Comparison of ENCODE assay signal across 8 mouse cellular contexts in the genomic region with DNA sequence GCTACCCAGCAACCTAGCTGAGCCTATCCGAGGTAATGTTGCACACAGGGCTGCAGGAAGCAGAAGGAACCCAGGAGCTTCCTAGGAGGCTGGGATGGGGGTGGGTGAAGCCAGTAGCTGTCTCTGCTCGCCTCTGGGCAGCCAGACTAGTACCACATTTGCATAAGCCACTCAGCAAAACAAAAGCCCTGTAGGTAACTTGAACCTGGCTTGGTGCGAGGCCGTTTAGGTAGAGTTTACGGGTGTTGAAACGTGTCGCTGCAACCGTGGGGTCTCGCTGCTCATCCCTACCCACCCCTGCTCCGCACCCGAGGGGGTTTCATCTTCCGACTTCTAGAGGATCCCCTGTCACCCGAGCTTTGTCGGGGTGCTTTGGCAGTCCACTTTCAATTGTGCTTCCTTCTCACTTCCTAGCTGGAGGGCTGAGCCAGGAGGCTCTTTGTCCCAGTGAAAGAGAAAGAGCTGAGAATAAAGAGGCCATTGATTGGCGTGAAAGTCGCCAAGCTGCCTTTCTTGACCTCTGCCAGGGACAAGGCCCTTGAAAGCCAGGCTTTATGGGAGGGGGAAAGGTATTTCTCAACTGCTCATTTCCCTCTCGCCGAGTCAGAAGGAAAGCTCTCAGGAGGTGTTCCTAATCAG. TPM values are rescaled to one million over a fixed set of nuclear protein-coding genes. Genes with fewer than 3 reads are reported as not detected.
DNase-seq lines count a peak whose midpoint lies in the region; ATAC-seq lines count a peak whose summit lies in the region.

No protein-coding gene starts in this region.

- peaks cover 20% of the 10 kb centered on the region for H3K27me3 ChIP-seq in heart, embryonic 14.5 days (ENCODE audit: control insufficient read depth, insufficient read depth, low read length)
- H3K27me3 ChIP-seq in forebrain, embryonic 13.5 days = peaks cover 45% of the 10 kb centered on the region
- H3K27me3 ChIP-seq in liver, embryonic 15.5 days = 0 out of 2 replicates have a peak, but pooled peaks cover 8% of the 10 kb centered on the region
- H3K27me3 ChIP-seq in neural tube, embryonic 15.5 days (replicated peaks) = peaks cover 8% of the 10 kb centered on the region; the same call in 1 of the 2 replicates

- H3K27ac ChIP-seq in heart, embryonic 14.5 days (replicated peaks in 1 of 2; ENCODE audit: control insufficient read depth in 1 of 2, insufficient read depth in 1 of 2, low read depth in 2 of 2, low read length in 2 of 2) = no peak overlapping the region
- H3K27ac ChIP-seq in forebrain, embryonic 13.5 days = no peak overlapping the region
- no peak overlapping the region for H3K27ac ChIP-seq in liver, embryonic 15.5 days (replicated peaks)
- H3K27ac ChIP-seq in neural tube, embryonic 15.5 days (replicated peaks) = no peak overlapping the region

- no peaks in the 10 kb centered on the region for H3K36me3 ChIP-seq in heart, embryonic 14.5 days (ENCODE audit: control insufficient read depth, insufficient read depth, low read length)
- H3K36me3 ChIP-seq in forebrain, embryonic 13.5 days (ENCODE audit: poor library complexity, severe bottlenecking) = no peaks in the 10 kb centered on the region
- no peaks in the 10 kb centered on the region for H3K36me3 ChIP-seq in liver, embryonic 15.5 days (replicated peaks)
- H3K36me3 ChIP-seq in neural tube, embryonic 15.5 days = no peaks in the 10 kb centered on the region

- no peaks in the 10 kb centered on the region for H3K9me3 ChIP-seq in heart, embryonic 14.5 days (ENCODE audit: control insufficient read depth, low read length)
- no peaks in the 10 kb centered on the region for H3K9me3 ChIP-seq in forebrain, embryonic 13.5 days (replicated peaks)
- H3K9me3 ChIP-seq in liver, embryonic 15.5 days (replicated peaks) = no peaks in the 10 kb centered on the region
- no peaks in the 10 kb centered on the region for H3K9me3 ChIP-seq in neural tube, embryonic 15.5 days (replicated peaks)

- 10% methylated on average over 18 of the region's 18 CpGs for WGBS in heart, embryonic 14.5 days
- 2% methylated on average over 18 of the region's 18 CpGs for WGBS in forebrain, embryonic 13.5 days
- WGBS in liver, embryonic 15.5 days (ENCODE audit: insufficient replicate concordance) = 11% methylated on average over 18 of the region's 18 CpGs
- 6% methylated on average over 18 of the region's 18 CpGs for WGBS in neural tube, embryonic 15.5 days

- no peak for DNase-seq in heart, adult 9 months (ENCODE audit: low spot score in 2 of 2)
- DNase-seq in cerebellum, postnatal 36 days = no peak
- no peak for DNase-seq in layer of hippocampus, adult 8-10 months (ENCODE audit: low spot score in 2 of 2)
- no peak for DNase-seq in urinary bladder, adult 2 months (ENCODE audit: low spot score)

- peak overlapping the region; percentile 58 for H3K4me2 ChIP-seq in heart, embryonic 14.5 days (ENCODE audit: low read length)
- H3K4me2 ChIP-seq in forebrain, embryonic 13.5 days = peak overlapping the region; percentile 44
- H3K4me2 ChIP-seq in liver, embryonic 15.5 days = peak overlapping the region; percentile 39
- peak overlapping the region; percentile 40 for H3K4me2 ChIP-seq in neural tube, embryonic 15.5 days

- ATAC-seq in heart, embryonic 14.5 days (ENCODE audit: insufficient number of reproducible peaks, insufficient read depth, low FRiP score, low read depth) = no peak
- ATAC-seq in forebrain, embryonic 13.5 days = no peak
- no peak for ATAC-seq in liver, embryonic 15.5 days (ENCODE audit: insufficient read depth)
- ATAC-seq in neural tube, embryonic 15.5 days (ENCODE audit: low FRiP score) = peak; percentile 55; the same call in 1 of the 2 replicates

- peak overlapping the region; percentile 16 to 21 for H3K4me3 ChIP-seq in heart, embryonic 14.5 days (ENCODE audit: control insufficient read depth in 1 of 2, insufficient read depth in 1 of 2, low read depth in 1 of 2, low read length in 2 of 2)
- H3K4me3 ChIP-seq in forebrain, embryonic 13.5 days = peak overlapping the region; percentile 15
- H3K4me3 ChIP-seq in liver, embryonic 15.5 days (replicated peaks) = peak overlapping the region; percentile 4; the same call in 1 of the 2 replicates
- H3K4me3 ChIP-seq in neural tube, embryonic 15.5 days (replicated peaks) = no peak overlapping the region

- H3K9ac ChIP-seq in heart, embryonic 14.5 days (ENCODE audit: low read length) = peak overlapping the region; percentile 25; the same call in 1 of the 2 replicates
- no peak overlapping the region for H3K9ac ChIP-seq in forebrain, embryonic 13.5 days
- no peak overlapping the region for H3K9ac ChIP-seq in liver, embryonic 15.5 days
- no peak overlapping the region for H3K9ac ChIP-seq in neural tube, embryonic 15.5 days (replicated peaks)

- H3K4me1 ChIP-seq in heart, embryonic 14.5 days (ENCODE audit: control insufficient read depth in 2 of 2, insufficient read depth in 2 of 2, low read length in 2 of 2) = peaks cover 13 to 16% of the 10 kb centered on the region in 2 experiments
- H3K4me1 ChIP-seq in forebrain, embryonic 13.5 days = peaks cover 21% of the 10 kb centered on the region
- H3K4me1 ChIP-seq in liver, embryonic 15.5 days (replicated peaks) = peaks cover 9% of the 10 kb centered on the region
- peaks cover 17% of the 10 kb centered on the region for H3K4me1 ChIP-seq in neural tube, embryonic 15.5 days

RNA-seq across cellular contexts. Expression of gene Rybp, which starts 48.3 kb away (rescaled TPM):
- 7.5 and 8.3 TPM in 2 replicates for polyA plus RNA-seq in heart, embryonic 14.5 days (2014; fragmentation: Nextera tagmentation; extraction: Ambion mirVana)
- polyA plus RNA-seq in forebrain, embryonic 13.5 days (2015; fragmentation: Nextera tagmentation; extraction: Ambion mirVana) = 19.1 and 19.9 TPM in 2 replicates
- polyA plus RNA-seq in liver, embryonic 15.5 days (2015; fragmentation: Nextera tagmentation; extraction: Ambion mirVana) = 5.1 and 5.4 TPM in 2 replicates
- polyA plus RNA-seq in neural tube, embryonic 15.5 days (2015; fragmentation: Nextera tagmentation; extraction: Ambion mirVana) = 18.5 and 19.2 TPM in 2 replicates
- total RNA-seq in layer of hippocampus, adult 8-10 months (2022) = 10 to 100 TPM; 45.7 to 51.8 (median 48.0) TPM
- 39.9 and 41.3 TPM in 2 replicates for polyA plus RNA-seq in urinary bladder, adult 2 months (2012; rRNA removed)
